Mouse (Mus musculus): ENCODE measurements around the gene Hoxa13. TPM values are rescaled to one million over a fixed set of nuclear protein-coding genes. Genes with fewer than 3 reads are reported as not detected.

Hoxa13 gene
- total RNA-seq, 2 experiments from 2014 or later: not detected

GRCm38 (mm10) chr6:52272766-52273655 lies 12.3 kb upstream of the Hoxa13 start:
- no peak for ATAC-seq (replicated peaks; ENCODE audit: low FRiP score, poor library complexity, severe bottlenecking)

GRCm38 (mm10) chr6:52270494-52271480 lies 10.1 kb upstream of the Hoxa13 start:
- no peak for ATAC-seq (replicated peaks; ENCODE audit: low FRiP score, poor library complexity, severe bottlenecking)

- no peak for ATAC-seq (replicated peaks; ENCODE audit: low FRiP score, poor library complexity, severe bottlenecking)
Observed at GRCm38 (mm10) chr6:52268756-52269155, 8.1 kb upstream of the Hoxa13 start.

GRCm38 (mm10) chr6:52268341-52268740 lies 7.7 kb upstream of the Hoxa13 start:
- ATAC-seq (replicated peaks; ENCODE audit: low FRiP score, poor library complexity, severe bottlenecking): no peak

GRCm38 (mm10) chr6:52267691-52268090 lies 7.0 kb upstream of the Hoxa13 start:
- no peak for ATAC-seq (replicated peaks; ENCODE audit: low FRiP score, poor library complexity, severe bottlenecking)

GRCm38 (mm10) chr6:52267221-52267620 lies 6.5 kb upstream of the Hoxa13 start:
- ATAC-seq (replicated peaks; ENCODE audit: low FRiP score, poor library complexity, severe bottlenecking): no peak

GRCm38 (mm10) chr6:52266666-52266985 lies 5.9 kb upstream of the Hoxa13 start:
- no peak for ATAC-seq (replicated peaks; ENCODE audit: low FRiP score, poor library complexity, severe bottlenecking)

GRCm38 (mm10) chr6:52265913-52266665 lies 5.4 kb upstream of the Hoxa13 start:
- ATAC-seq (replicated peaks; ENCODE audit: low FRiP score, poor library complexity, severe bottlenecking): no peak

GRCm38 (mm10) chr6:52265306-52265912 lies 4.7 kb upstream of the Hoxa13 start:
- ATAC-seq (replicated peaks; ENCODE audit: low FRiP score, poor library complexity, severe bottlenecking): no peak

- no peak for ATAC-seq (replicated peaks; ENCODE audit: low FRiP score, poor library complexity, severe bottlenecking)
Observed at GRCm38 (mm10) chr6:52264106-52264790, 3.6 kb upstream of the Hoxa13 start.

GRCm38 (mm10) chr6:52263321-52263585 lies 2.6 kb upstream of the Hoxa13 start:
- ATAC-seq (replicated peaks; ENCODE audit: low FRiP score, poor library complexity, severe bottlenecking): no peak

GRCm38 (mm10) chr6:52262463-52263320 lies 2.0 kb upstream of the Hoxa13 start:
- no peak for ATAC-seq (replicated peaks; ENCODE audit: low FRiP score, poor library complexity, severe bottlenecking)

- no peak for ATAC-seq (replicated peaks; ENCODE audit: low FRiP score, poor library complexity, severe bottlenecking)
Observed at GRCm38 (mm10) chr6:52261751-52262462, 1.2 kb upstream of the Hoxa13 start.

- no peak for ATAC-seq (replicated peaks; ENCODE audit: low FRiP score, poor library complexity, severe bottlenecking)
Observed at GRCm38 (mm10) chr6:52259811-52260261, 844 bp downstream of the Hoxa13 start.

- no peak for ATAC-seq (replicated peaks; ENCODE audit: low FRiP score, poor library complexity, severe bottlenecking)
Observed at GRCm38 (mm10) chr6:52259081-52259790, 1.4 kb downstream of the Hoxa13 start.

- ATAC-seq (replicated peaks; ENCODE audit: low FRiP score, poor library complexity, severe bottlenecking): no peak
Observed at GRCm38 (mm10) chr6:52256956-52257355, 3.7 kb downstream of the Hoxa13 start.

All from erythroid progenitor cell, adult 5-6 weeks (primary cell).